Mouse (Mus musculus) left cerebral cortex, postnatal 10 days (tissue): ENCODE data around the gene Shq1. TPM values are rescaled to one million over a fixed set of nuclear protein-coding genes. Genes with fewer than 3 reads are reported as not detected.

Experiments
- DNase-seq, 2 experiments: peaks; one replicate each; pipeline ENCODE4 v3.0.0; 2021 to 2022; ENCODE audit warnings: low spot score in 2 of 2, mixed read lengths in 1 of 2; ENCODE audit errors: extremely low spot score in 1 of 2
- intact Hi-C: fragments of 180-260 bp; cut with DNase I; formaldehyde crosslinking; loops from one replicate; pipeline ENCODE4 v1.15.1; 2025
- total RNA-seq, 2 experiments: library from RNA; stranded (reverse); gene quantifications; 2 replicates each; pipeline ENCODE4 v1.2.3; 2021

Shq1 gene
- total RNA-seq, 2 experiments from 2014 or later = 6.0 to 8.0 TPM

DNA sequence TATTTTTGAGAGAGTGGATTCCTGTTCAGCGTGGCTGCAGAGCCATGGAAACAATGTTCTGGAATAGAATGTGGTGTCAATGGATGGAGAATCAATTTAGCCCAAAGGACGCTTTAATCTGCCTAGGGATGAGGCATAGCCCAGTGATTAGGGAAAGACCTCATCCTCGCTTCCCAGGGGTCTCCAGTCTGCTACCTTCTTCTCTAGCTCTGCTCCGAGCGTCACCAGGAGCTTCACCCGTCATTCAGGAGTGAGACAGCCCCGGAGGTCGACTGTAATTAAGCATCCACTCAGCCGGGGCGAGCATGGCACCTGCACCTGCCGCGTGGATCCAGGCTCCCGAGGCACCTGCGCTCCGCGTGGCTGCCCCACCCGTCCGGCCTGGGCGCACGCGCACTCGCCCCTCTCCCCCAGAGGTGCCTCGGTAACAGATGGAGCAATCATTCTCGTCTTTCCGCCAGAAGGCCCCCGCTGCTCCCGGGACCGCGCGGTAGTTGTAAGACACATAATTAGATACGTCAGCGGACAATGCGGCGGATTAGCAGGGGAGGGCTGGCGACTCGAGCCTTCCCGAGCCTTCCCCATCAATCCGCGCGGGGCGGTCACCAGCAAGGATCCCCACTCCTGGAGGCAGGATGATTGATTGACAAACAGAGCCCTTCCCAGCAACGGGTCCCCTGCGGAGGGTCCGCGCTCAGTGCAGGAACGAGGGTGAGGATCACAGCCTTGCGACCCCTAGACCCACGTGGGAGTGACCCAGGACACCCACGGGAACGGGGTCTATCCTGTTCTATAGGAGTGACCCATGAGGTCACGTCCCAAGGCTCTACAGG lies 108.0 kb downstream of the Shq1 start:
- DNase-seq = peak; percentile 46 to 67
- intact Hi-C loops = loop anchor here (5.0 kb wide), 1 partner anchor 276 kb away; the partner anchor contains the start of gene Rybp

DNA sequence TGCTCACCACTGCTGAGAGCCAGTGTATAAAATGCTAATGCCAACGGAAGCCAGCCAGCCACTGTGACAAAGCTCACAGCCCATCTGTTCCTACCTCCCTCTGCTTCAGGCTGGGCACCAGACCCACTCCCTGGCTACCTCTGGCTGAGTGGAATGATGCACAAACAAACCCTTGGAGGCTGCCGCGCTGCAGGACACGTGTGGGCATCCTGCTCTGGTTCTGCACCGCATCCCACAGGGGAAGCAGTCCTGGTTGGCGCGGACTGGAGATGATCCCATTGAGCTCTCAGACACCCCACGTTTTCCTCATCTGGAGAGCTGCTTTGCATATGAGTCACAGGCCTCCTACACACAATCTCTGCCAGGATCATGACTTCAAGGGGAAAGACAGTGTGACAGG lies 112.9 kb downstream of the Shq1 start:
- peak; percentile 51 to 55 for DNase-seq
- intact Hi-C loops = no loop called here

DNA sequence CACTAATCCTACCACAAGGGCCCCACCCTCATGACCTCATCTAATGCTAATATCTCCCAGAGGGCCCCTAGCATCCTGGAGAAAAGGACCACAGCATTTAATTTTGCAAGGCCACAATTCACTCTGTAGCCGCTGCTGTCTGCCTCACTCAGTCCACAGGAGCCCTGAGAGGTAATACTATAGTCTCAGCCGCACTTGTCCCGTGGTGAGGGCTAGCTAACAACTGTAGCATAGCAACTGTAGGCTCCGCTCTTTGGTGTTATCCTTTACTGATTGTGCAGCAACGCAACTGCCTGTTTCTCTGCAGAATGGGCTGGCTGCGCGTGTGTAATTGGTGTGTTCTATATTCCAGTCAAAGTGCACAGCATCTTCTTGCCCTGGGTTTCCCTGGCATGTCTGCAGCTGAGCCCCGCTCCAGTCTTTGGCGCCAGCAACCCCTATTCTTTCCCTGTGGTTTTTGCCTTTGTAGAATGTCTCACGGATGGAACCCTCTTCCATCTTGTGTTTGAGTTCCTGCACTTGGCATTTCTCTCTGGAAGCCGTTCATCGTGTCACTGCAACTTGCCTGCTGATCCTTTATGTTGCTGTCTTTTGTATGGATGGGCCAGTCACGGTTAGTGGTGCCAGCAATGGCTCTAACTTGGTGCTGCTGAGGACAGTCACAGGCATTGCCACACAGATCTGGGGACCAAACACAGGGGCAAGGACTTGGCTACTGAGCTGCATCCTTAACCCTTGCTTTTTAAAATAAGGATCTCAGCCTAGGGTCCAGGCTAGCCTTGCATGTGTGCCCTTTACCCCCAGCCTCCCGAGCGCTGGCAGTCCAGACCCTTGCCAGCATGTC lies 128.6 kb downstream of the Shq1 start:
- intact Hi-C loops = no loop called here
- no peak for DNase-seq

DNA sequence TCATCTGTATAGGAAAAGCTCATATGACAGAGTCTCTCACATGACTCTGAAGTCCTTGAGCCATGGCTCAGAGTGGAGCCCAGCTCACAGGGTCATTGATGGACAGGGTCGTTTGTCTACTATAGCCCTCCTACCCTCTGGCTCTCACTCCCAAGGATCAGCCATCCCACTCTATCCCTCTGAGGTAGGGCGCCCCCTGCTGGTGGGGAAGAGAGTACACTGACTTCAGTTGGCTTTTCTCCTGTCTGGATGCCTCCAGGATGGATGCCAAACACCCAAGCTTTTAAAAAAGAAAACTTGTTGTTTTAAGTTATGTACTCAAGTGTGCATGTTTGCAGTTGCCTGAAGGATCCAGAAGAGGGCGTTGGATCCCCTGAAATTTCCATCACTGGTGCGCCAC lies 131.3 kb downstream of the Shq1 start:
- DNase-seq = peak in 1 of 2 experiments; percentile 40
- intact Hi-C loops = loop anchor here (10.0 kb wide), 1 partner anchor 725 kb away; no protein-coding TSS in a partner anchor

DNA sequence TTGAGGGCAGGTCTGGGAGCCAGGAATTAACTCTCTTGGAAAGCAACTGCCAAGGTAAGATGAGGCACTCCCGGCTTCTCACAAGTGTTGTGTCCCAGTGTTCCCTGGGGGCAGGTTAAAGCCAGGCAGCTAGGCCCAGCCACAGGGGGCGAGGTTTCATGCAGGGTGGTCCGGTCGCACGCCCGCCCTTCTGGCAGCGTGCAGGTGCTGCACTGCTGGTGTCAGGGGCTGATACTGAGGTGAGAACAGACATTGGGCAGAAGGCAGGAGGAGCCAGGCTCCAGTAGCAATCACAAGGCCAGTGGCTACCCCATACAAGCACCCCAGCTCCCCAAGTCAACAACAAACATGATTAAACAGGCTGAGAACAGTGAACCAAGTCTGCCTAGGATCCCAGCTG lies 132.4 kb downstream of the Shq1 start:
- DNase-seq = no peak

DNA sequence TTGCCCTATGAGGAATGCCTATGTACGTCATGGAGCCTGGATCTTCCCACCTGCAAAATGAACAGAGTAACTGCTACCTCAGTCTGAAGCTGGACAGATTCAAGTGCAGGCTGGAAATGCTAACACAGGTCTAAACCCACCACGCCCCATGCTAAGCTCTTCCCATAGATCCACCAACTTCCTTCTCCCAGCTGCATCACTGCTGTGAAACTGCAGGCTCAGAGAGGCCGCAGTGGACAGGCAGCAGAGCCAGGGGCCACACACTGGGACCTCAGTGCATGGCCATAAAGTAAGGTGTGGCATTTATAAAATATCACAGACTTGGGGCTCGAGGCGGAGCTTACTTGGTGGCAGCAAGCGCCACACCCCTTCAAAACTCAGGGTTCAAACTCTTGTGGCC lies 133.0 kb downstream of the Shq1 start:
- no peak for DNase-seq

More for the DNA sequence above, 132.4 kb downstream of the Shq1 start:
- intact Hi-C loops = loop anchor here (10.0 kb wide), 1 partner anchor 724 kb away; no protein-coding TSS in a partner anchor

DNA sequence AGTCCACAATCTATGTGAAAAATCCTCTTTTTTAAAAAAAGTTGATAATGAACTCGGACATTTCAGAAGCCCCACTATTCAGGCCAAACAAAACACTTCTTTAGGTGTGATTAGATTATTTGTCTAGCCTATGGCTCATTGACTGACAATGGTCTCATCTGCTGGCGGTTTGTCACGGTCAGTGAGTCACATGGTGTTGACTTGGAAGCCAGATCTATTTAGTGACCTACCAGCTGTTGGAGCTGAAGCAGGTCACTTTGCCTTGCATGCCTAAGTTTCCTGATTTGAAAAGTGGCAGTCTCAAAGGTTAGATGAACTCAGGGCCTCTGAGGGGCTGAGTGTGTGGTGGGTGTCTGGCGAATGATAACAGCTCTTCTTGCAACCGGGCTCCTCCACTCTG lies 133.9 kb downstream of the Shq1 start:
- no peak for DNase-seq
- intact Hi-C loops = loop anchor here (10.0 kb wide), 1 partner anchor 722 kb away; no protein-coding TSS in a partner anchor

More for the DNA sequence above, 133.0 kb downstream of the Shq1 start:
- intact Hi-C loops = loop anchor here (10.0 kb wide), 1 partner anchor 723 kb away; no protein-coding TSS in a partner anchor

DNA sequence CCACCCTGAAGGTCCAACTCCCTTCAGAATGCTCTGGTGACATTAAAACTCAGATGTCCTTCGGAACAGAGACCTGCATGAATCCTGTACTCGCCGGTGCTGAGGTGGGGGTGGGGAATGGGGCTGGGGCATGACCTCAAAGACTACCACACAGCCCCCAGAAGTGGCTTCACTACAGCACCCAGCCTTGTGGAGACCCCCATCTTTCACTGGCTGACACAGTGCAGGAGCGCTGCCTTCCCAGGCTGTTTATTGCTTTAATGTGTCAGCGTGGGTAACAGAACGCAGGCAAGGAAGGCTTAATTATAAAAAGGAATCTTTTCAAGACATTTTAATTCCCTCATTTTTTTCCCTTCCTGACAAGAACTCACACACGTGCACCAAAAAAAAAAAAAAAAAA lies 137.6 kb downstream of the Shq1 start:
- intact Hi-C loops = loop anchor here (10.0 kb wide), 1 partner anchor 719 kb away; no protein-coding TSS in a partner anchor
- no peak for DNase-seq

DNA sequence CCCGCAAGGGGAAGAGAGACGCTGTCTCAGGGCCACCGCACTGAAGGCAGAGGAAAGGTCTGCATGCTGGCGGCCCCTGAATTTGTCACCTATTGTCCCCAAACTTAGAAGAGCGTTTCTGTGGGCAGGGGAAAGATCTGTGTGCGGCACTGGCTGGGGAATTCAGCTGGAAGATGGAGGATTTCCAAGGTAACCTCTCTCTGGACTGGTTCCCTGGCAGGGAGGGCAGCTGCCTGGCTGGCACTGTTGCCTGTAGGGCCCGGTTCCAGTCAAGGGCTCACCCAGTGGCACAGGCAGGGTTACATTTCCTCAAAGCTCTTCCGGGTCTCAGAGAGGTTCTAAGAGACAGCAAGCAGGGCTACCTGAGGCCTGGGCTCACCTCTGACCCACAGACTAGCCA lies 138.6 kb downstream of the Shq1 start:
- no peak for DNase-seq
- intact Hi-C loops = loop anchor here (10.0 kb wide), 1 partner anchor 718 kb away; no protein-coding TSS in a partner anchor

DNA sequence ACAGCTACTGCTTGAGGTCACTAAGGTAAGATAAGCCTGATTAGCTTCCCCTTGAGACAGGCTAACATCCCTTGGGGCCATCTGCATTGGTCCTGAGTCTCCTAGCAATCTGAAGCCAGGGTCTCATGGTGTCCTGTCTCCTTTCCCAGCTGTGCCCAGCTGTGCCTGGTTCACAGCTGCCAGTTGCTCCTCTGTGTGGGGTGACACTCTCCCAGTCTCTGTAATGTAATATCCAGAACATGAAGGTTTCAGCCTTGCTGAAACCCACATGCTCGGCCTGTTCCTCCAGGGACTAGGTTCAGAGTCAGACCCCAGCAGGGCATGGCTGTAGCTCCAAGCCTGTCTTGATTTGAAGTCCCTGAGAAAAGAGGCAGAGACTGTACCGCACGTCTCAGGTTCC lies 141.3 kb downstream of the Shq1 start:
- no peak for DNase-seq
- intact Hi-C loops = loop anchor here (10.0 kb wide), 1 partner anchor 715 kb away; no protein-coding TSS in a partner anchor

DNA sequence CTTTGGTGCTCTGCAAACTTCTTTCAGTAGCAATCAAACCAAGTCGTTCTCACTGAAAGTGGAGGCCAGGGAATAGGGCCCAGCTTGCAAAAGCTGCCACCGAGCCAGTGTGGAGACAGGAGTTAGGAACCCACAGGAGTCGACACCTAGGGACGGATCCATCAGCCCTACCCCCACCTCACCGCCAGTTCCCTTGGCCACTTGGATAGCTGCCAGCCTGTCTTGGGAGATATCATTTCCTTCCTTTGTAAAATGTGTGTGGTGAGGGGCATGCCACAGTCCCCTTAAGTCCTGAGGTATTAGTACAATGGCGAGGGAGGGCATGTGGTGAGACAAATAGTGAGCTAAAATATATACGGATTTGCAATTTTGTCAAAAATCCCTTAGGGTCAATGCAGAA lies 142.4 kb downstream of the Shq1 start:
- DNase-seq = no peak
- intact Hi-C loops = no loop called here

DNA sequence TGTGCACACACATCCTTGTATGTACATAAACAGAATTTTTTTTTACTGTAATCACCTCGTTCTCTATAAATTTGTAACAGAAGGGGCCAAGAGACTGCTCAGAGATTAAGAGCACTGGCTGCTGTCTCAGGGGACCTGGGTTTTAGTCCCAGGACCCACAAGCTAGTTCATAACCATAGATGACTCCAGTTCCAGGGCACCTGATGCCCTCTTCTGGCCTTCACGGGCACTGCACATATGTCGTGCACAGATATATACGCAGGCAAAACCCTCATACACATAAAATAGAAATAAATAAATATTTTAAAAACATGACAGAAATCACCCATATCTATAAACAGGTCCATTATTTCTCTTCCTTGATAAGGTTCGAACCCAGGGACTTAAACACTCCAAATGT lies 143.0 kb downstream of the Shq1 start:
- intact Hi-C loops = no loop called here
- DNase-seq = no peak

DNA sequence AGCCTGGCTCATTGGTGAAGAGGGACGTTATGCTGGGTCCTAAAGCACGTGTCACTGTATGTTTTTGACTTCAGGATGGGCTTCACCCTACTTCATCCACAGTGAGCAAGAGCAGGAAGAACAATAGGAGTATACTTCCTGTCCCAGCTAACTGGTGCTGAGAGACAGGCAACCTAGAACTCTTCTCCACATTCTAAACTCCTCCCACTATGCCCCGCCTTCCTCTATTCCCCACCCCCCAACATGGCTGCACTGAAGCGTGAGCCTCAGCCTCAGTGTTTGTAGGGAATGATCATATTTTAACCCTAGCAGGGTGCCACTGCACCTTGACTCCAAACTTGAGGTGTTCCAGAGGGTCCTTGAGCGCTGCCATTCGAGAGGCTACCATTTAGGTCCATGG lies 143.8 kb downstream of the Shq1 start:
- no peak for DNase-seq
- intact Hi-C loops = no loop called here

DNA sequence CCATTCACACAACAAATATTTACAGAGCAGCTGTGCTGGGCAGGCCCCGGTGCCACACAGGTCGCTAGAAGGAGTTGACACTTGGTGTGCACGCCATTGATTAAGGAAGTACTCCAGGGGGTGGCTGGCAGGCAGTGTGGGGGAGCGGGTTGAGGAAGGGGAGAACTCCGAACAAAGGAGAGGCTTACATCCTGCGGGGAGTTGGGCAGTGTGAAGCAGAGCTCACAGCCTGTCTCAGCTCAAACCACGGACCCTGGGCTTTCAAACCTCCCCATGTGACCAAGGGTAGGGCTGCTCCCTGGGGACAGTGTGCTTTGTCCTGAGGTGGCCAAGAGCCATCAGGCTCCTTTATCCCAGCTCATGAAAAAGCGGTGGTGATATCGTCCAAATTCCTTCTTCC lies 144.9 kb downstream of the Shq1 start:
- intact Hi-C loops = no loop called here
- DNase-seq = no peak

DNA sequence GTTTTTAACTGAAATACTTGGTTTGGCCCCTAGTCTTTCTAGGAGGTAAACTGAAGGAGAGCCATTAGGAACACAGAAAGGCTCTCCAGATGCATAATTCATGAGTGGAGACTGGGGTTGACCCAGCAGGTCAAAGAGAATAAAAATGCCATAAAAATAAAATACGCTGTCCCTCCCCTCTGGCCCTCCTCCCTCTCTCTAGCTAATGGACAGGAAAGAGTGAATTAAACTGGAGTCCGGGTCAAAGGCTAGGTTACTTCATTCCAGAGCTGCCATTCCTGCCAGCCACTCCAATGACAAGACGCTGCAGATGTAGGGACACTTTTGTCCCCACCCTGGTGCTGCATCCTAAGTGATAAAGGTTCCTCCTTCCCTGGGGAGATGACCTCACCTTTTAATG lies 145.5 kb downstream of the Shq1 start:
- intact Hi-C loops = no loop called here
- no peak for DNase-seq

DNA sequence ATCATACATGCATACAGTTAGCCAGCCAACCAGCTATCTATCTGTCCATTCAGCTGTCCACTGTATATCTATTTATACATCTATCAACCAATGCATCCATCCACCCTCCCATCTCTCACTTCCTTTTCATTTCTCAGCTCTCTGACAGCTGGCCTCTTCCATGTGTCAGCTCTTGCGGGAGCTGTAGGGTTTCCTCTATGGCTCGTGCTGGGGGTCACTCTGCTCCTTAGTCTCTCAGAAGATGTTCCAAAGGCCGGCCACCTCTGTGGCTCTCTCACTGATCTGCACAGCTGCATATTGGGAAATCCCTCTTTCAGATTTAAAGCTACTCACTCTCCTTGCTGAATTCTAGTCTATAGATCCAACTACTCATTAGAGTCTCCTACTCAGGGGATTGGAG lies 148.5 kb downstream of the Shq1 start:
- DNase-seq = no peak
- intact Hi-C loops = no loop called here

DNA sequence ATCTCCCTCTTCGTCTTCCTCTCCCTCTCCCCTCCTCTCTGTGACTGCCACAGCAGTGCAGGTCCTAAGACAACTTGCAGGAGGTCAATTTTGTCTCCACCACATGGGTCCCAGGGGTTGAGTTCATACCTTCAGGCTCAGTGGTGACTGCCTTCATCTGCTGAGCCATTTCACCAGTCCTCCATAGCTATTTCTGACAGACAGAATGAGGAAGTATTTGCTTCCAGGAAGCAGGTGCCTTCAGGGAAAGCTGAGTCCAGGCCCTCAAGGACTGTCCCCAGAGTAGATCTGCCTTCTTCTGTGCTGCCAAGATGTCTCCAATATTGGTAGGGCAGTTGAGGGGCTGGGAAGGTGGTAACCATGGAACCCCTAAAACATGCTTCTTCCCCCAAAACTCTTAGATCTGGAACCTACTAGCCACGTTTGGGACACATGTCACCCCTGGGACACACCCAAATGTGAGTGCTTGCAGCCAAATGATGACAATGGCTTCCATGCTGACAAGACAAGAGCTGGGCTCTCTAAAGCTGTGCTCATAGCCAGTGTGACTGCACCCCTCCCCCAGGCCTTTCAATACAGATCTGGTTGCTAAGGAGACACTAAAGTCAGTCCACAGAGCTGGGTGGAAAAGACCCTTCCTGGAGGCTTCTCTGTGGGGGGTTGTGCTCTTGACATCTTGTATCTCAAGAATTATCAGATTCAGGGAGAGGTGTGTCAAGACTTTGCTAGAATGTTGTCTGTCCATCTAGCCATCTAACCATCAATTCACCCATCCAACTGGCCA lies 149.2 kb downstream of the Shq1 start:
- no peak for DNase-seq
- intact Hi-C loops = no loop called here

DNA sequence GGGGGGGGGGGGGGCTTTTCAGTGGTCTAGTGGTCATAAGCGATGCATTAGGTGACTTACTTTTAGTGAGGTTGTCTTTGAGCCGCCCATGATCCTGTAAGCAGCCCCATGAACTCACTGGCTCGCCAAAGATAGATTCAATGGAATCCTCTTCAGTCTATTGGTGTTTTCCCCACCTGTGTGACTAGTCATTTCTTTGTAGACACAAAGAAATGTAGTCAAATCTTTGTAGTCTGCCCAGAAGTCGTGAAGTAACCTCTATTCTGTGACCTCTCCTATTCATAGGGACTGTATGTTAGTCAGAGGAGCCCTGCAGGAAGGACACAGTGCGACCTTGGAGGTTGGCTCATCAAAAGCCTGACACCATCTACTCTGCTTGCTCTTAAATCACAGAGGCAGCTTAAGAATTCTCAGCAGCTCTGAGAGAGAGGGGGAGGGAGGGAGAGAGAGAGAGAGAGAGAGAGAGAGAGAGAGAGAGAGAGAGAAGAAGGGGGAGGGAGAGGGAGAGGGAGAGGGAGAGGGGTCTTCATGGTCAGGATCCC lies 150.3 kb downstream of the Shq1 start:
- DNase-seq = no peak
- intact Hi-C loops = no loop called here
